Mouse (Mus musculus) lung, adult 2 months (tissue): Measurements from ENCODE around the gene Trpv3.

Experiments
- CTCF ChIP-seq: fragments of 200-500 bp; IDR thresholded peaks from 2 replicates; pipeline ENCODE4 v1.5.1; 2011; ENCODE audit warnings: mild to moderate bottlenecking, low read length, control low read depth; ENCODE audit not compliant: insufficient read depth
- POLR2A ChIP-seq: fragments of 200-500 bp; IDR thresholded peaks from 2 replicates; pipeline ENCODE4 v1.6.1; 2011; ENCODE audit warnings: low read depth, mild to moderate bottlenecking, control low read depth, low read length, borderline replicate concordance; ENCODE audit errors: extremely low read depth

- no peak for TF ChIP-seq POLR2A
- no peak for TF ChIP-seq CTCF
These were observed 31.0 kb upstream of the Trpv3 start for GRCm38 (mm10) chr11:73235990-73236701.
